Mouse (Mus musculus): ENCODE data around the gene Avpr2. TPM values are rescaled to one million over a fixed set of nuclear protein-coding genes. Genes with fewer than 3 reads are reported as not detected.

Gene Avpr2
- polyA plus RNA-seq (2015; fragmentation: Nextera tagmentation; extraction: Ambion mirVana) = not detected in 2 replicates

GRCm38 (mm10) chrX:73891551-73892152, at the start of gene Avpr2:
TSS of gene Avpr2 (plus strand) at chrX:73892102.

GRCm38 (mm10) chrX:73895719-73896118, 3.8 kb downstream of the Avpr2 start, which contains the start of gene L1cam:
TSS of gene L1cam (minus strand) at chrX:73896105.

GRCm38 (mm10) chrX:73921823-73922549, 30.1 kb downstream of the Avpr2 start, which contains the start of the genes Arhgap4 and Naa10:
TSS of gene Arhgap4 (minus strand) at chrX:73921870.
TSS of gene Naa10 (minus strand) at chrX:73921944.

GRCm38 (mm10) chrX:73930402-73931062, 38.6 kb downstream of the Avpr2 start, which contains the start of gene Renbp:
TSS of gene Renbp (minus strand) at chrX:73930850.

Other genes starting within 250 kb of the Avpr2 start
- gene Pnck, start 232.0 kb upstream of the Avpr2 start, polyA plus RNA-seq (2015; fragmentation: Nextera tagmentation; extraction: Ambion mirVana) = 160 and 181 TPM in 2 replicates
- gene Slc6a8, start 219.0 kb upstream of the Avpr2 start, polyA plus RNA-seq (2015; fragmentation: Nextera tagmentation; extraction: Ambion mirVana) = 9.5 and 10.7 TPM in 2 replicates
- gene Bcap31, start 175.9 kb upstream of the Avpr2 start, polyA plus RNA-seq (2015; fragmentation: Nextera tagmentation; extraction: Ambion mirVana) = 152 and 157 TPM in 2 replicates
- 11.4 and 13.1 TPM in 2 replicates for gene Abcd1, start 175.5 kb upstream of the Avpr2 start, polyA plus RNA-seq (2015; fragmentation: Nextera tagmentation; extraction: Ambion mirVana)
- 2.4 and 3.4 TPM in 2 replicates for gene Plxnb3, start 135.0 kb upstream of the Avpr2 start, polyA plus RNA-seq (2015; fragmentation: Nextera tagmentation; extraction: Ambion mirVana)
- gene Srpk3, start 117.7 kb upstream of the Avpr2 start, polyA plus RNA-seq (2015; fragmentation: Nextera tagmentation; extraction: Ambion mirVana) = 2.1 and 2.8 TPM in 2 replicates
- 244 and 280 TPM in 2 replicates for gene Idh3g, start 105.2 kb upstream of the Avpr2 start, polyA plus RNA-seq (2015; fragmentation: Nextera tagmentation; extraction: Ambion mirVana)
- 211 and 212 TPM in 2 replicates for gene Ssr4, start 105.1 kb upstream of the Avpr2 start, polyA plus RNA-seq (2015; fragmentation: Nextera tagmentation; extraction: Ambion mirVana)
- gene Pdzd4, start 67.1 kb upstream of the Avpr2 start, polyA plus RNA-seq (2015; fragmentation: Nextera tagmentation; extraction: Ambion mirVana) = 4.0 and 4.7 TPM in 2 replicates
- gene L1cam, start 4.0 kb downstream of the Avpr2 start, polyA plus RNA-seq (2015; fragmentation: Nextera tagmentation; extraction: Ambion mirVana) = 55.5 and 73.7 TPM in 2 replicates
- 1.9 and 2.2 TPM in 2 replicates for gene Arhgap4, start 29.8 kb downstream of the Avpr2 start, polyA plus RNA-seq (2015; fragmentation: Nextera tagmentation; extraction: Ambion mirVana)
- gene Naa10, start 29.8 kb downstream of the Avpr2 start, polyA plus RNA-seq (2015; fragmentation: Nextera tagmentation; extraction: Ambion mirVana) = 118 TPM in 2 replicates
- 12.8 and 15.2 TPM in 2 replicates for gene Renbp, start 38.7 kb downstream of the Avpr2 start, polyA plus RNA-seq (2015; fragmentation: Nextera tagmentation; extraction: Ambion mirVana)
- gene Hcfc1, start 74.3 kb downstream of the Avpr2 start, polyA plus RNA-seq (2015; fragmentation: Nextera tagmentation; extraction: Ambion mirVana) = 27.8 and 31.0 TPM in 2 replicates
- gene Irak1, start 131.8 kb downstream of the Avpr2 start, polyA plus RNA-seq (2015; fragmentation: Nextera tagmentation; extraction: Ambion mirVana) = 39.7 and 41.8 TPM in 2 replicates
- gene Opn1mw, start 235.4 kb downstream of the Avpr2 start, polyA plus RNA-seq (2015; fragmentation: Nextera tagmentation; extraction: Ambion mirVana) = not detected in 2 replicates
- gene Mecp2, start 243.3 kb downstream of the Avpr2 start, polyA plus RNA-seq (2015; fragmentation: Nextera tagmentation; extraction: Ambion mirVana) = 10.4 and 12.3 TPM in 2 replicates